Mouse (Mus musculus) small intestine, adult 2 months (tissue): Measurements from ENCODE around the gene Dock9.

Experiments
- CTCF ChIP-seq: fragments of 200-500 bp; IDR thresholded peaks from 2 replicates; pipeline ENCODE4 v1.5.1; 2012; ENCODE audit warnings: low read depth, mild to moderate bottlenecking, control low read depth, inconsistent platforms, low read length, moderate library complexity, mixed read lengths; ENCODE audit not compliant: insufficient replicate concordance, insufficient read length; ENCODE audit errors: extremely low read depth
- POLR2A ChIP-seq: fragments of 200-500 bp; IDR thresholded peaks from 2 replicates; pipeline ENCODE4 v1.6.1; 2012; ENCODE audit warnings: low read depth, mild to moderate bottlenecking, control low read depth, inconsistent platforms, low read length, moderate library complexity

DNA sequence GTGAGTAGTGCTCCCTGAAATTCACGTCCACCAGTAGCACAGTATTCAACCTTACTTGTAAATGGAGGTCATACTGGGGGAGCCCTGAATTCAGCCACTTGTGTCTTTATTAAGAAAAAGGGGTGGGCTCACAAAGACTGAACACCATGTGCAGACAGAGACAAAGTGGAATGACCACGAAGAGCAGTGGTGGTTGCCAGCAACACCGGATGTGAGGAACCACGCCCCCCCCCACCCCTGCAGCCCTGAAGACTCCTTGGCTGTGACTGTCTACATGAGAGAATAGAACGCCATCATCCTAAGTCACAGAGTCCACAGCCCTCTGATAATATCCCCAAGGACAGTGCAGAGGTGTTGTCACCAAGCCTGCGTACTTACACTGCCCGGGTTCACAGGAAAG is 191.2 kb downstream of the Dock9 start:
- TF ChIP-seq CTCF (no peak), POLR2A (no peak)
